Mouse (Mus musculus) liver, embryonic 14.5 days (tissue): ENCODE measurements around the gene Fbxo24.

Experiments used
- CTCF ChIP-seq: IDR thresholded peaks from 2 replicates; pipeline ENCODE4 v1.5.1; 2016; ENCODE audit warnings: antibody characterized with exemption, low read depth, control low read depth
- EP300 ChIP-seq: IDR thresholded peaks from 2 replicates; pipeline ENCODE4 v1.6.1; 2016; ENCODE audit warnings: antibody characterized with exemption, low read depth

- no peak; the same call in 1 of the 2 replicates for TF ChIP-seq CTCF
- TF ChIP-seq EP300 = no peak
Observed at GRCm38 (mm10) chr5:137569665-137570064, 59.1 kb downstream of the Fbxo24 start, which contains the start of gene Tfr2.
